In the genomic region with DNA sequence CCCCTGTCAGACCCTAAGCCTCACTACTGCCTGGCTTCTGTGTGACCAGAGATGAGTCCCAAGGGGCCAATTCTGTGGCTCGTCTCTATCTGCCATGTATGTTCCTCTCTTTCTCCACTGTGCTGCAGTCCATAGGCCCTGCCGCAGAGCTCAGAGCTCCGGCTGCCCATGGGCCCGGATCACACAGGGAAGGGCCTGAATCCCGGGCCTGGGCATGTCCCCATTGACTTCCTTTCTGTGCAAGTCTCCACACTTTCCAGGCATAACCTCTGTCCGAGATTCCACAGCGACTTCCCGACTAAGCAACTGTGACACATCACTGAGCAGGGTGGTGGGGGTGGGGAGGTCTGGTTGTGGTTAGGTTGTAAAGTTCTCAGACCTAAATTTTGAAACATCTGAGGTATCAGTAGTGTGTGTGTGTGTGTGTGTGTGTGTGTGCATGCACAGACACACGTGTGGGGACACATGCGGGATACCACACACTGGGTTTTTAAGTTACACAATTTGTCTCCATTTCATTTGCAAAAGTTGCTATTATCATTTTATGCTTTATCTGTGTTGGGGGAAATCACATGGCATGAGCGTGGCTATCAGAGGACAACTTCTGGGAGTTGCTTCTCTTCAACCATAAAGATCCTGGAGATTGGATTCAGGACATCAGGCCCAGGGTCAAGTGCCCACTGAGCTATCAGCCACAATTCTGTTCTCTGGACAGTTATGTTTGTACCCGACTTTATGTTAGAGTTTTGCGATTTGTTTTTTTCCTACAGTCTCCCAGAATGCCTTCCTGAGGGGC, we compare ENCODE assay signal across 1 mouse cellular context.
TF ChIP-seq lines count a peak whose summit lies in the region.

No protein-coding gene starts in this region.

TF ChIP-seq in MEL, 35 proteins besides CTCF, POLR2A, EP300 and RAD21 (continued from another document):
- TF ChIP-seq POLR2AphosphoS5 (IDR thresholded peaks at IDR 0.05; ENCODE audit: borderline replicate concordance, low read depth, low read length) (no peak), USF2 (IDR thresholded peaks at IDR 0.05; ENCODE audit: borderline replicate concordance in 1 of 2, insufficient read depth in 1 of 2, low read depth in 1 of 2, low read length in 2 of 2) (no peak), E2F4 (IDR thresholded peaks at IDR 0.05; ENCODE audit: borderline replicate concordance, low read depth, low read length) (no peak), KAT2A (conservative IDR thresholded peaks at IDR 0.05; ENCODE audit: low read depth, low read length) (no peak), GATA1 (IDR thresholded peaks at IDR 0.05; ENCODE audit: low read depth, low read length) (peak; percentile 65)
